Mouse (Mus musculus) thymus, adult 2 months (tissue): ENCODE measurements around the gene Gsn.

Experiments used
- CTCF ChIP-seq: fragments of 200-500 bp; IDR thresholded peaks from 2 replicates; pipeline ENCODE4 v1.5.1; 2012; ENCODE audit warnings: mild to moderate bottlenecking, control low read depth, low read length, moderate library complexity, borderline replicate concordance; ENCODE audit not compliant: control insufficient read depth, poor library complexity, insufficient read depth; ENCODE audit errors: extremely low read depth
- POLR2A ChIP-seq: fragments of 200-500 bp; IDR thresholded peaks from 2 replicates; pipeline ENCODE4 v1.6.1; 2012; ENCODE audit warnings: mild to moderate bottlenecking, low read length, control low read depth, moderate library complexity; ENCODE audit not compliant: control insufficient read depth, poor library complexity, insufficient read depth; ENCODE audit errors: extremely low read depth

- TF ChIP-seq POLR2A (no peak), CTCF (no peak)
Observed at GRCm38 (mm10) chr2:35292700-35293099, 36.5 kb downstream of the Gsn start.
